Mouse (Mus musculus): ENCODE data around the gene Scrn3.

The Scrn3 gene

GRCm38 (mm10) chr2:73385641-73386355 lies 73.4 kb downstream of the Scrn3 start:
- DNase-seq (ENCODE audit: low spot score in 2 of 2): peak in 1 of 2 experiments; percentile 13

DNA sequence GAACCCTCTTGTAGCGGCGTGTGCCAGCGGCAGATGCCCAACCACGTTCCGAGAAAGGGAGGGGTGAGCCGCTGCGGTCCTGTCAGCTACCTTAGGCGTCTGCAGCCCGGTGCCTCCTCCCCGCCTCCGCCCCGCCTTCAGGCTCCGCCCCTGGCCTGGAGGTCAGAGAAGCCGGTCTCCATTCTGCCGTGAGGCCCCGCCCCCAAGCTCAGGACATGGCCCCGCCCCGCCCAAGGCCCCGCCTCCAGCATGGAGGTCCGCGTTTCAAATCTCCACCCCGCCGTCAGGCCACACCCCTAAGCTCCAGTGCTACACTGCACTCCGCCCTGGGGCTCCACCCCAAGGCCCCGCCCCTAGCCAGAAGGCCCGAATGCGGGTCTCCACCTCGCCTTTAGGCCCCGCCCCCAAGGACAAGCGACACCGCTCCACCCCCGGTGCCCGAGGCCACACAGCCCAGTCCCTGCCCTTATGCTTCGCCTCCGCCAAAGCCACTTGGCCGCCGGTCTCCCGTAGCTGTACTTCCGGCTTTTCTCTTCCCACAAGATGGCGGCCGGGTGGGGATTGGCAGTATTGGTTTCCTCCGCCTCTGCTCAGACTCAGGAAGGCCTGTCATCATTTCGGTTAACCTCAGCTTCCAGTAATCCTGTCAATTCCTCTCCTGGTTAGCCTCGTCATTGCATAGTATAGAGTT lies 74.1 kb downstream of the Scrn3 start, which contains the start of gene Gpr155:
Gene Gpr155 (minus strand): TSS at position 217 of the 691 bp plus-strand sequence.
- DNase-seq (ENCODE audit: low spot score in 2 of 2): peak; percentile 99
